Mouse (Mus musculus): ENCODE data around the gene Grn.
"Not testable (repeated sequence)": the region's sequence is repeated elsewhere in the genome, so short reads cannot be mapped to it uniquely, and the experiment has no call there.

- TF ChIP-seq CTCF (IDR thresholded peaks at IDR 0.05; ENCODE audit: extremely low read depth, insufficient read depth, insufficient read length, insufficient replicate concordance); POLR2A (IDR thresholded peaks at IDR 0.05; ENCODE audit: low read depth, low read length): not testable (repeated sequence)
Observed at GRCm38 (mm10) chr11:102389436-102389835, 40.7 kb upstream of the Grn start.
